In genomic region chr17:88441001-88441431, GRCm38 (mm10) we compare ENCODE assay signal across 8 mouse cellular contexts. TPM values are rescaled to one million over a fixed set of nuclear protein-coding genes. Genes with fewer than 3 reads are reported as not detected.
A peak's percentile ranks its signal among the peaks of the same experiment; 100 is the strongest.
DNase-seq lines count a peak whose midpoint lies in the region; ATAC-seq and TF ChIP-seq lines count a peak whose summit lies in the region.

No protein-coding gene starts in this region.

- peak; percentile 15 for ATAC-seq in lung, postnatal 0 days

- no peak for TF ChIP-seq EP300 in lung, postnatal 0 days (IDR thresholded peaks at IDR 0.05)

- DNase-seq in gastrocnemius, adult 2 months, result no peak
- DNase-seq in gastrocnemius, postnatal 25 days, result no peak
- DNase-seq in 3T3-L1 (ENCODE audit: low read depth, low spot score), result peak; percentile 36
- no peak for DNase-seq in hindbrain, embryonic 10.5 days (ENCODE audit: low spot score)
- peak; percentile 43 for DNase-seq in lung, postnatal 0 days (ENCODE audit: low spot score)
- peak; percentile 66 to 72 for DNase-seq in spleen, postnatal 10 days (ENCODE audit: low spot score in 2 of 2)
- DNase-seq in gastrocnemius, postnatal 10 days, result no peak

- H3K36me3 ChIP-seq in hindbrain, embryonic 10.5 days, result no peaks in the 10 kb centered on the region
- H3K36me3 ChIP-seq in lung, postnatal 0 days (ENCODE audit: insufficient read depth, low read length), result no peaks in the 10 kb centered on the region

- intact Hi-C loops in gastrocnemius, adult 2 months (cut with DNase I), result loop anchor here (5.0 kb wide), 4 partner anchors 66 to 184 kb away; no protein-coding TSS in a partner anchor

- H3K27ac ChIP-seq in gastrocnemius, adult 2 months, result peak overlapping the region; percentile 97
- peak overlapping the region; percentile 85 for H3K27ac ChIP-seq in bone marrow macrophage, adult 2 months (ENCODE audit: insufficient read depth, low read depth, low read length)
- peak overlapping the region; percentile 97 for H3K27ac ChIP-seq in hindbrain, embryonic 10.5 days
- peak overlapping the region; percentile 96 for H3K27ac ChIP-seq in lung, postnatal 0 days (ENCODE audit: low read length)

- under 1% methylated on average over 55 of the region's 55 CpGs for WGBS in hindbrain, embryonic 10.5 days
- WGBS in lung, postnatal 0 days, result 2% methylated on average over 19 of the region's 55 CpGs

- H3K9me3 ChIP-seq in hindbrain, embryonic 10.5 days, result no peaks in the 10 kb centered on the region
- H3K9me3 ChIP-seq in lung, postnatal 0 days (ENCODE audit: low read length), result no peaks in the 10 kb centered on the region

- TF ChIP-seq CTCF in gastrocnemius, adult 2 months (IDR thresholded peaks at IDR 0.05), result no peak
- no peak for TF ChIP-seq CTCF in bone marrow macrophage, adult 2 months (IDR thresholded peaks at IDR 0.05; ENCODE audit: low read depth, low read length)
- no peak for TF ChIP-seq CTCF in lung, postnatal 0 days (IDR thresholded peaks at IDR 0.05)

- H3K4me2 ChIP-seq in lung, postnatal 0 days (replicated peaks; ENCODE audit: low read depth, low read length), result peak overlapping the region; percentile 77

- peak overlapping the region; percentile 92 for H3K4me3 ChIP-seq in gastrocnemius, adult 2 months
- H3K4me3 ChIP-seq in bone marrow macrophage, adult 2 months (ENCODE audit: insufficient read depth, low read length), result peak overlapping the region; percentile 91
- peak overlapping the region; percentile 81 for H3K4me3 ChIP-seq in hindbrain, embryonic 10.5 days
- H3K4me3 ChIP-seq in lung, postnatal 0 days (ENCODE audit: low read depth, low read length), result peak overlapping the region; percentile 87

- H3K9ac ChIP-seq in lung, postnatal 0 days (replicated peaks; ENCODE audit: low read depth), result peak overlapping the region; percentile 89

- peaks cover 8% of the 10 kb centered on the region; the same call in 1 of the 2 replicates for H3K27me3 ChIP-seq in hindbrain, embryonic 10.5 days (ENCODE audit: insufficient read depth, poor library complexity, severe bottlenecking)
- H3K27me3 ChIP-seq in lung, postnatal 0 days (replicated peaks; ENCODE audit: insufficient read depth, low read length), result no peaks in the 10 kb centered on the region

- no peak for TF ChIP-seq POLR2A in bone marrow macrophage, adult 2 months (IDR thresholded peaks at IDR 0.05; ENCODE audit: borderline replicate concordance, low read depth, low read length)

- peaks cover 11% of the 10 kb centered on the region for H3K4me1 ChIP-seq in bone marrow macrophage, adult 2 months (ENCODE audit: control insufficient read depth, insufficient read depth, low read length)
- peaks cover 23% of the 10 kb centered on the region for H3K4me1 ChIP-seq in hindbrain, embryonic 10.5 days (replicated peaks)
- H3K4me1 ChIP-seq in lung, postnatal 0 days (ENCODE audit: insufficient read depth, low read depth, low read length), result peaks cover 3% of the 10 kb centered on the region; the same call in 1 of the 2 replicates

RNA-seq across cellular contexts. Expression of gene Foxn2, which starts 0.5 kb away (rescaled TPM):
- total RNA-seq in gastrocnemius, adult 2 months (2021), result 10 to 100 TPM; 10.6 to 12.9 TPM
- total RNA-seq in gastrocnemius, postnatal 25 days (2021), result 10 to 100 TPM in 1 of 2 experiments, 1 to 10 TPM in 1; 9.3 to 10.9 TPM
- 30.1 and 32.5 TPM in 2 replicates for polyA plus RNA-seq in bone marrow macrophage, adult 2 months (2012; ENCODE audit: insufficient read depth, insufficient read length, missing spikeins)
- polyA plus RNA-seq in hindbrain, embryonic 10.5 days (2016; fragmentation: Nextera tagmentation; extraction: Ambion mirVana), result 10.3 and 14.9 TPM in 2 replicates
- polyA plus RNA-seq in lung, postnatal 0 days (2015; fragmentation: Nextera tagmentation; extraction: Ambion mirVana), result 13.6 and 14.9 TPM in 2 replicates
- total RNA-seq in gastrocnemius, postnatal 10 days (2021), result 10 to 100 TPM; 17.5 to 19.4 TPM

Comparison
In these comparisons a context has a peak if more than half of its experiments do, and no peak if none do; other contexts are left out.
1. DNase-seq: peak in 3T3-L1 (single experiment), lung, postnatal 0 days (single experiment) and spleen, postnatal 10 days (2 of 2); none in gastrocnemius, adult 2 months (single experiment), gastrocnemius, postnatal 25 days (single experiment), hindbrain, embryonic 10.5 days (single experiment) and gastrocnemius, postnatal 10 days (single experiment).
2. Peak in every context shown above with its lines, with median percentiles within 50 percentile points of each other: H3K27ac ChIP-seq and H3K4me3 ChIP-seq.